Mouse (Mus musculus) fat pad, adult 2 months (tissue): ENCODE measurements at regions not wholly inside any gene's neighbourhood (a gene's known extent, or its start where the extent isn't known, plus 50 kb on each side); places are given as distances from the start of the nearest gene placed in this dataset.

Experiments used
- DNase-seq: peaks from one replicate; pipeline ENCODE4 v3.0.0-alpha.2; 2011; ENCODE audit warnings: low read depth, low spot score; ENCODE audit errors: extremely low read depth

GRCm38 (mm10) chr10:115664567-115664966 is 77.0 kb upstream of the Lgr5 start:
- DNase-seq: no peak

- DNase-seq: no peak
These were observed 89.1 kb upstream of the Lgr5 start for GRCm38 (mm10) chr10:115676661-115677060.

GRCm38 (mm10) chr10:115681115-115681514 is 93.5 kb upstream of the Lgr5 start:
- peak; percentile 11 for DNase-seq

- no peak for DNase-seq
These were observed 104.4 kb upstream of the Lgr5 start for GRCm38 (mm10) chr10:115691939-115692338.

GRCm38 (mm10) chr10:115693986-115694833 is 106.6 kb upstream of the Lgr5 start:
- DNase-seq: no peak

GRCm38 (mm10) chr10:115702358-115702757 is 114.3 kb upstream of the Tspan8 start:
- no peak for DNase-seq

- DNase-seq: no peak
These were observed 108.0 kb upstream of the Tspan8 start for GRCm38 (mm10) chr10:115708623-115709022.

GRCm38 (mm10) chr10:115713896-115714295 is 102.7 kb upstream of the Tspan8 start:
- no peak for DNase-seq

- no peak for DNase-seq
These were observed 100.5 kb upstream of the Tspan8 start for GRCm38 (mm10) chr10:115716178-115716577.

- DNase-seq: no peak
These were observed 99.6 kb upstream of the Tspan8 start for GRCm38 (mm10) chr10:115717064-115717463.

GRCm38 (mm10) chr10:115722589-115722988 is 94.0 kb upstream of the Tspan8 start:
- no peak for DNase-seq

- no peak for DNase-seq
These were observed 73.8 kb upstream of the Tspan8 start for GRCm38 (mm10) chr10:115742634-115743347.

- DNase-seq: no peak
These were observed 66.8 kb upstream of the Tspan8 start for GRCm38 (mm10) chr10:115749844-115750243.

- DNase-seq: no peak
These were observed 66.4 kb upstream of the Tspan8 start for GRCm38 (mm10) chr10:115750250-115750649.

- no peak for DNase-seq
These were observed 58.0 kb upstream of the Tspan8 start for GRCm38 (mm10) chr10:115758667-115759066.
